Mouse (Mus musculus): Measurements from ENCODE around the gene Vill. TPM values are rescaled to one million over a fixed set of nuclear protein-coding genes. Genes with fewer than 3 reads are reported as not detected.

The Vill gene
- not detected in 2 replicates for polyA plus RNA-seq (2012; ENCODE audit: low replicate concordance)

GRCm38 (mm10) chr9:119052154-119052944 lies at the start of gene Vill:
TSS of gene Vill (plus strand) at chr9:119052778.

GRCm38 (mm10) chr9:119093419-119094295 lies 41.1 kb downstream of the Vill start, which contains the start of gene Plcd1:
TSS of gene Plcd1 (minus strand) at chr9:119093502.

GRCm38 (mm10) chr9:119101992-119102782 lies 49.6 kb downstream of the Vill start, which contains the start of gene Dlec1:
TSS of gene Dlec1 (plus strand) at chr9:119102478.

Other genes starting within 250 kb of the Vill start
- gene Ctdspl, start 126.3 kb upstream of the Vill start, polyA plus RNA-seq (2012; ENCODE audit: low replicate concordance), result 0.49 and 0.50 TPM in 2 replicates
- gene Plcd1, start 40.7 kb downstream of the Vill start, polyA plus RNA-seq (2012; ENCODE audit: low replicate concordance), result 1.1 and 5.4 TPM in 2 replicates
- gene Dlec1, start 49.7 kb downstream of the Vill start, polyA plus RNA-seq (2012; ENCODE audit: low replicate concordance), result 0.34 and 0.73 TPM in 2 replicates
- 2.1 TPM in 2 replicates for gene Acaa1b, start 104.3 kb downstream of the Vill start, polyA plus RNA-seq (2012; ENCODE audit: low replicate concordance)
- gene Gm47289, start 106.4 kb downstream of the Vill start, polyA plus RNA-seq (2012; ENCODE audit: low replicate concordance), result not detected in 2 replicates
- gene Slc22a13, start 156.3 kb downstream of the Vill start, polyA plus RNA-seq (2012; ENCODE audit: low replicate concordance), result 0.16 and 0.78 TPM in 2 replicates

All from hematopoietic multipotent progenitor cell, adult 10-12 weeks (in vitro differentiated cells).